Mouse (Mus musculus) natural killer cell, adult 2 months (primary cell): ENCODE measurements around the gene Rps6ka6.

ENCODE experiments used
- DNase-seq, 2 experiments: peaks; one replicate each; pipeline ENCODE4 v3.0.0; 2022; ENCODE audit warnings: low spot score in 2 of 2

Rps6ka6 gene

DNA sequence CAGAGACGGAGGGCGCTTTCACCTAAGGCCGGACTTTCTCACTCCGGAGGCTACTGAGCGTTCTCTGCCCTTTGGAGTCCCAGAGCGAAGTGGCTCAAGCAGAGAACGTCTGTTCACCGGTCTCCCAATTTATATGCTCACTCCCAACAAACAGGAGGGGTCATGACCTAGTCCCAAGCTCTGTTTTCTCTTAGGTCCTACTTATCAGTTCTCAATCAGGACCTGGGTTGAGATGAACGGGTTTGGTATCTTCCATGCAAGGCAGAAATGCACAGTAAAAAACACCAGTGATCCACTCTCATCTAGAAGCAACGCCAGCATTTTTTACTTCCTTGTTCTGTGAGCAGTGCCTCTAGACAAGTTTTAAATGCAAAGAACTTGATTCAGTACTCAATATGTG, at the start of gene Rps6ka6:
Gene Rps6ka6, minus strand, starts transcription at position 101 of the 400 bp plus-strand sequence.
- no peak for DNase-seq

DNA sequence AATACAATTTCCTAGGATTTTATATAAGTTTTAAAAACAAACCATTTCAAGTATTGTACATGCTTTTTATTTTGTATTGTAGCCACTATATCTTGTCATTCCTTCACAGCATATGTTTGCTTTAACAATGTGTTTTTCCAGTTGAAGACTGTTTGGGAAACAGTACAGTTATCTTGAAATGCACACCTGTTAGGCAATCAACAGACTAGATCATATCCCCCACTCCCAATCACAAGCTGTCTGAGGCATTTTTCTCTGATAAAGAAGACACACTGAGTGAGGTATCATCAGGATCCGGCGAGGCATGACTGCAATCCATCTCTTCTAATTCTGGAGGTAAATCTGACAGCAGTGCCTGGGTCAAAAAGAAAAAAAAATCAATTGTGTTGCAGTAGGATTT, 39.3 kb upstream of the Rps6ka6 start:
- DNase-seq = no peak

DNA sequence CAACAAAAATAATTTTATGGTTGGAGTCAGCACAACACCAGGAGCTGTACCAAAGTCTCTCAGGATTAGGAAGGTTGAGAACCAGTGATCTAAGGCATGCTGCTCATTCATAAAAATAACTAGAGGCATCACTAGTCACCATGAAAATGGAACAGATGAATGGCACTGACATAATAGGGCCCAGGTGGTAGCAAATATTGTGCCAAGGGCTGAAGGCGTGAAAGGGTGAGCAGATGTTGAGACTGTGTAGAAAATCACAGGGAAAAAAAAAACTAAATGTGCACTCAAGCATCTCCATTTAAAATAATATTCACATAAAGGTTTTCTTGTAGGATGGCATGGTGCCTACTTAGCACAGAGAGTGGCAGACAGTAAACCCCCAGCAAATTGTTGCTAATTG, 19.6 kb downstream of the Rps6ka6 start:
- DNase-seq = no peak

DNA sequence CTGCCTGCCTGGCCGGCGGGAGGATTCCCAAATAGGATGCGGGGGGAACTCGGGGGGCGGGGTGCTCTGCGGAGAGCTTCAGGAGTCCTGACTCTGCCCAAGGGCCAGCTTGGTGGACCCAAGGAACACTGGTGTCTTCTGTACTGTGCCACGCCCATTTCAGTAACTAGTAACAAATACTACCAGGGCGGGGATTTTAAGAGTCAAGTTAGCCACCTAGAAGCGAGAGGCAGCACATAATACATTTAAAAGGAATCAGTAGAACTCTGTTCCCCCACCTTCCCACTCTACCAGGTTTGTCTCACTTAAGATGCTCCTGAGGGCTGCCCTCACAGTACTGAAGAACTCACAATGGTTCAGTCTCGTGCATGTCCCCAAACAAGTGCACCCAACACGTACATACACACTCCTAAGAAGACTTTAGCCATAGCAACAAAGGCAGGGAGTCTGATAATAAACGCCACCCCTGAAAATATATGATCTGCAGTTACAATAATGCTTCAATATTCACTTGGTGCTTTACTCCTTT, 74.1 kb downstream of the Rps6ka6 start:
- DNase-seq = no peak

DNA sequence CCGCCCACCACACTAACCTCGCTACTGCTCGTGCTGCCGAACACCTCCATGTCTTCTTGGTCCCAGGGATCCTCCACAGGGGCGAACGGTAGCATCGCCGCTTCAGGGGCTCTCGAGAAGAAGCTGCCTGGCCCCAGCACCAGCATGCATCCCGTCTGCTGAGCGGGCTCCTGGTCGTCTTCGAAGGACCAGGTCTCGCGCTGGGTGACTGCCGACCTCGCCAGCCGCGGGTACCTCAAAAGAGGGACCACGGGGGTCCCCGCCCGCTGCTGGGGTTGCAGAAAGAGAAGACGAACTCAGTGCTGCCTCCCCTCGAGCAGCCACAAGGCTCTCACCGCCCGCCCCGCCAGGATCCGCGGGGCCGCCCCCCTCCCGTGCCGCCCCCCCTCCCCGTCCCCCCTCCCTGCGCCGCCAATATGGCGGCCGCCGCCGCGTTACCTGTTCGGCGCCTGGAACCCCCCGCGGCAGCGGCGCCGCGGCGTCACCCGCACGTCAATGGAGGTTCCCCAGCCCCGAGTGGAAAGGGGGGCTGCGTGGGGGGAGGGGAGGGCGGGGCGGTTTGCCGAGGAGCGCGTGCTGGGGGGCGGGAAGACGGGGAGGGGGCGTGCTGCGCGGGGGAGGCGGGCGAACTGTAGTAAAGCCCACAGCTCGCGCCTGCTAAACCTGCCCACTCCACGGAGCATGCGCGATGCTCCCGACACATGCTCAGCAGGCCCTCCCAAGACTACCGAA, 74.8 kb downstream of the Rps6ka6 start:
- DNase-seq = no peak

DNA sequence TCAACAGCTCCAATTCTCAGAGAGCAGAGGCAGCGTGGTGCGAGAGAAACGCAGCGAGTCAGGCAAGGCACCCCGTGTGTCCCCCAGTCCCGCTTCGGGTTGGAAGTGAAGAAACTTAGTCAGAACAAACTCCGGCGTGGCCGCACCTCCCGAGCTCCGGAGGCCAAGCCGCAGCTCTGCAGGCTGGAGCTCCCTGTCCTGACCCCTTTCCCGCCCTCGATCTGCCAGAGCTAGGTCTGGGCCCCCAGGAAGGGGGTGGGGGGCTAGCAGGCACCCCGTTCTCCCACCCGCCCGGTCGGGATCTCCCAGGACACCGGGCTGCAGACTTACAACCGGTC, 75.3 kb downstream of the Rps6ka6 start:
- no peak for DNase-seq

DNA sequence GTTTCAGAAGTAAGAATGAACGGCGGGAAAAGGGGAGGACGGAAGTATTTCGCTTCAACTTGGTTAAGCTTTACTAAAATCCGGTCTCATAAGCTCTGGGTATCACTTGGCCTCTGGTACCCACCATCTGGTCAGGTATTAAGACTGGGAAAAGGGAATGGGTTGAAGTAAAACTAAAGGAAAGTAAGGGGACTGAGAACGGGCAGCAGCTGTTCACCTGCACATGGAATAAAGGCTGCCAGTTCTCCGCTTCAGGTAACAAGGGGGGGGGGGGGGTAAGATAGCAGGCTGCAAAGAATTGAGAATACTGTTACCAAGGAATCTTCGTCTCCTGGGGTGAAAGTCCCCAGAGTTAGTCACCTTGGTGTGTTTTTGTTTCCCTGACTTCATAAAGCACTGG, 75.7 kb downstream of the Rps6ka6 start:
- no peak for DNase-seq

DNA sequence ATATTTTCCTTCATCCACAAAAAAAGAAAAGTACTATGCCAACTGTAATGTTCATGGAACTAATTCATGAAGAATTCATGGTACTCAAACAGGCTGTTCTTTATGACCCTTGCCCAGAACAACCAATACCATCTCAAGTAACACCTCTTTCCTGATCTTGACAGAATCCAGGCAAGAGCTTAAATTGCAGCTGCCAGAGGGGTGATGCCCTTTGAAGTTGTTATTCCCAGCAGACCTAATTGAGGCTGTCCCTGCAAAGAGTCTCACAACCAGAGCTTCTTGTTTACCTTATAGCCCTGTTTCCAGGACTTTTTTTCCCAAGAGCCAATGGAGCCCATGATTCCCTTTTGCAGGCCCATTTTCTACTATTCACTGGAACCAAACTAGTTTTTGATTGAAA, 77.6 kb downstream of the Rps6ka6 start:
- DNase-seq = no peak

DNA sequence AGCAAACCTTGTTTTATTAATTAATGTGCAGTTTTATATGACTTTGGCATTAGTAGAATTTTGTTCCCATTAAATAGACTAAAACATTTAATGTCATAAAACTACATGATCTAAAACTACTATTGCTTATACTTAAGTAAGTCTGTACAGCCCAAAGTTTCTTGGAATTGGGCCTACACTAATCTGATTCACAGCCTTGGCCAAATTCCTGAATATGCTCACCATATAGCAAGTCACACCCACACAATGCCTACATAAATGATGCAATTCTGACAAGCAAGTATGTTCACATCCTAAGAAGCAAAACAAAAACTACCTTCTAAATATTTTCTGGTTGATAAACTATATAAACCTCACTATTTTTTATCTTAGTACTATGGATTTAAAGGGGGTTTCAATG, 101.2 kb downstream of the Rps6ka6 start:
- DNase-seq = no peak

DNA sequence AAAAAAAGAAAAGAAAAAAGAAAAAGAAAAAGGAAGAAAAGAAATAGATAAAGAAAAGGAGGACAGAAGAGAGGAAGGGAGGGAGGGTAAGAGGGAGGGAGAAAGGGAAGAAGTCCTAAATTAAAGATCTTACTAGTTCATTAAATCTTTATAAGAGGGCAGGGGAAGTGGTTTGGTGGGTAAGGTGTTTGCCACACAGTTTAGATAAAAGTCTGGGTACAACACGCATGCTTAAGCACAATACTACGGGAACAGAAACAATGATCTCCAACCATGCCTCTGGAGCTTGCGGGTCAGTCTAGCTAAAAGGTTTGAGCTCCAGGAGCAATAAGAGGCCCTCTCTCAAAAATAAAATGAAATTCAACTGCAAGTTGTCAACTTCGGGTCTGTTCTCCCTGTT, 123.0 kb downstream of the Rps6ka6 start:
- DNase-seq = no peak

DNA sequence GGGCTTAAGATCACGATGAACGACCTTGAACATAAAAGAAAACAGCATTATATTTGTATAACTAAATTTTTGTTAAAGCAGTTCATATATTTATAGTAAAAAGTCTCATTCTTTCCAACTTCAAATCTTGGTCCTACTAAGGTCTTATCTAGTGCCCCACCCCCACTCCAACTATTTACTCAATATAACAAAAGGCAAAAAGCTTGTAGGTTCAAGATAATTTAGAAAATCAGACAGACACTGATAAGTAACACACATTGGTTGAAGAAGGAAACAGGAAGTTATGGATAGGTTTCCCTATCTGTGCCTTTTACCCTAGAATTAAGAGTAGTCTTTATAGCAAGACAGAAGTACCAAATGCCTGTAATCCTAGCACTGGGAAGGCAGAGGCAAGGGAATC, 132.9 kb downstream of the Rps6ka6 start:
- DNase-seq = no peak

DNA sequence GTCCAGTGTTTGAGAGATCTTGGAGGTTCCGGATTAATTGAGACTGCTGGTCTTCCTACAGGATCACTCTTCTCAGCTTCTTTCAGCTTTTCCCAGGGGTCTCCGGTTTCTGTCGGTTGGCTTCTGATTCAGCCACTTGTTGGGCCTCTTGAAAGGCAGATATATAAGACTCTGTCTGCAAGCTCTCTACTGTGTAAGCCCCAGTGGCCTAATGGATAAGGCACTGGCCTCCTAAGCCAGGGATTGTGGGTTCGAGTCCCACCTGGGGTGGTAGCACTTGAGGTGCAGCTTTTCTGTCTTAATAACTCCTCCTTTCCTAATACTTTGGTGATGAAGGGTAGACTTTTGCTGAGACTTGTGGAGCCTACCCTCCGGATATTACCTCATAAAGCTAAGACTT, 160.7 kb downstream of the Rps6ka6 start:
- no peak for DNase-seq

DNA sequence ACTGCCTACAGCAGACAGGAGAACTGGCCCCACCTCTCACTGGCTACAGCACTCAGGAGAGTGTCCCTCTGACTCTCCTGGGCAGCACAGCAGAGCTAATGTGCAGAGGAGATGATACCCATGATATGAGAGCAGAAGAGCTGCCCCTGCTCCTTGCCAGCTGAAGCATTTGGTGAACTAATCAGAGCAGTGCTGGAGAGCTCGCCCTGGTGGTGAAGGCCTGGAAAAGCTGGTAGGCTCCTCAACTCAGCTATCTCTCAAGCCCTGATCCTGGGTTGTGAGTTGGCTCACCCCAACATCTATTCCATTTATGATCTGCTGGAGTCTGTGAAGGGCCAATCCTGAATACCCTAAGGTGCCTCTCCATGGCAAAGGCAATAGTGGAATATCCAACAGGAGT, 163.6 kb downstream of the Rps6ka6 start:
- no peak for DNase-seq
